Mouse (Mus musculus): Measurements from ENCODE around the gene Sgca.
A peak's percentile ranks its signal among the peaks of the same experiment; 100 is the strongest.

The Sgca gene

DNA sequence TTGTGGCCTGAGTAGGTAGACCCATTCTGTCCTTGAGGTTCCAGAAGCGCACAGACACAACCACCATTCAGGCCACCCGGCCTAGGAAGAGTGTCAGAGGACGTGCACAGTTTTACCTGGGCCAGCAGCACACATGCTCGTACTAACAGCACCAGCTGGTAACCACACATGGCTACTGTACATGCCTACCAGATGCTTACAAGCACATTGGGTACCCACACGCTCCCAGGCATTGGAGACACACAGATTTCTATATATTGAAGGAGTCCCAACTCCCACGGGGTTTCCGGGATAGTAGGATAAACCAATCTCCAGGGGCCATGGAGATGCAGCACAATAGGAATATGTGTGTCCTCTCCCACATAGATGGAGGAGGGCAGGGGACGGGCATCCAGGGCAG is 26.6 kb upstream of the Sgca start:
- DNase-seq (ENCODE audit: extremely low read depth, insufficient read length, low spot score): no peak

DNA sequence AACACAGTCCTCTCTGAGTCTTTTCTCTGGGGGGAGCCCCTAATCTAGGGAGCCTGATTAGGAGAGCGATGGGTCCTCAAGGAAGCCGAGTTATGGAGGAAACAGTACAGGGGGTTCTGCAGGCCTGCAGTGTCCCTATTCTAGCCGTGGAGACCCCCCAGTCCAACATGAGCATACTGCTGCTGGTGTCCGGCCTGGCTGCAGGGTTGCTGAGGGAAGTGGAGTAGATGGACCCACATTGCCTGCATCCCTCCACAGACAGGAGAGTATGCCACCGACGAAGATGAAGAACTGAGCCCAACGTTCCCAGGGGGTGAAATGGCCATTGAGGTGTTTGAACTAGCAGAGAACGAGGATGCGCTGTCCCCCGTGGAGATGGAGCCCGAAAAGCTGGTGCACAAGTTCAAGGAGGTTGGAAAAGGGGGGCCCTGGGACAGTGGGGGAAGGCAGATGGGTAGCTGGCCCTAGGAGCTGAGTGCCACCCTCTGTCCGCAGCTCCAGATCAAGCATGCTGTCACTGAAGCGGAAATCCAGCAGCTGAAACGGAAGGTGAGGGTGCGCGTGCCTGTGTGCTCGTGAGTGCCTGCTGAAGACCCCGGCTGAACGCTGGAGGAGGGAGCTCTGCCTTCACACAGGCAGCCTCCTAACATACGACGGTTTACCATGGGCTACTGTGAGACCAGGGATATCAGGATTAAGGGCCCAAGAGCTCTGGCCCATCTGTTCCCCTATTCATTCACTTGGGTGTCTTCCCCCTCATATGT is 25.6 kb upstream of the Sgca start:
- DNase-seq (ENCODE audit: extremely low read depth, insufficient read length, low spot score): no peak

DNA sequence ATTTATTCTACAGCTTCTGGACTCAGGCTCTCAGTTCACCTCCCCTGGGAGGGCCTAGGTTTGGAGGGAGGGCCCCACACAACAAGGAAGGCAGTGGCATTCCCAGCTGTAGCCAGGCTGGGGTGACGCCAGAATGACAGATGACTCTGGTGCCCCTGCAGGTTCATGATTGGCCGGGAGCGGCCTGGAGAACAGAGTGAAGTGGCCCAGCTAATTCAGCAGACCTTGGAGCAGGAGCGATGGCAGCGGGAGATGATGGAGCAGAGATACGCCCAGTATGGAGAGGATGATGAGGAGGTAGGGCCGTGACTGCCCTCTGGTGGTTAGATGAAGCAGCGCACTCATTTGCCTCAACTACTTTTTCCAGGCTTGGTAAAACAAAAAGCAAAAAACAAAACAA is 24.9 kb upstream of the Sgca start:
- peak; percentile 66 for DNase-seq (ENCODE audit: extremely low read depth, insufficient read length, low spot score)

DNA sequence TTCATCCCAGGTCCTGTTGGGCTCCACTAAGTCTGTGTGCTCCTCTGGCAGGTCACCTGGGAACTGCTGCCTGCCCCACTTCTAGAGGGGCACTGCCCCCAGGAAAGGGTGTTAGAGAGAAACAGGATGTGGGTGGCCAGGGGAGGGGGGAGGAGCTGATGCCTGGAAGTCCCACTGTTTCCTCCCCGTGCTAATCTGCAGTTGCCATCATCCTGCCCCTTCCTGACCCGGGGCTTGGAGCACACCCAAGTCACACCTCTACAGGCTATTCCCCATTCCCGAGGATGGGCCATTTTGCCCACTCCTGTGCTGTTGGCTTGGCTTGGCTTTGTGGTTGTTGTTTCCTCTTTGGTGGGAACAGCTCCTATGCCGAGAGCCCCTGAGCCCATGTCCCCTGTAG is 24.4 kb upstream of the Sgca start:
- DNase-seq (ENCODE audit: extremely low read depth, insufficient read length, low spot score): no peak

DNA sequence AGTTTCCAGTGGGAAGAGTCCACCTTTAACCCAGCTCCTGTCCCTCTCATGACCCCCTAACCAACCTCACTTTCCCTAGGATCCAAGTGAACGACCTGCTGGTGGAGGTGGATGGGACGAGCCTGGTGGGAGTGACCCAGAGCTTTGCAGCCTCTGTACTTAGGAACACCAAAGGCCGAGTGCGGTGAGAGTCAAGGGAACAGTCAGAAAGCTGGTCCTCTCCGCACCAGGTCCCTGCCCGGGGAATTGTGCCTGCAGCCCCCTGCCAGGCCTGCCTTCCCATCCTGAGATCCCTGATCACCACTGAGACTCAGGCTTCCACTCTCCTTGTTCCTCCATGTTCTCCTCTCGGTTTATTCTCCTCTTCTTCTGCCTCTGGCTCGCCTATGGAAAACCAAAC is 24.0 kb upstream of the Sgca start:
- no peak for DNase-seq (ENCODE audit: extremely low read depth, insufficient read length, low spot score)

DNA sequence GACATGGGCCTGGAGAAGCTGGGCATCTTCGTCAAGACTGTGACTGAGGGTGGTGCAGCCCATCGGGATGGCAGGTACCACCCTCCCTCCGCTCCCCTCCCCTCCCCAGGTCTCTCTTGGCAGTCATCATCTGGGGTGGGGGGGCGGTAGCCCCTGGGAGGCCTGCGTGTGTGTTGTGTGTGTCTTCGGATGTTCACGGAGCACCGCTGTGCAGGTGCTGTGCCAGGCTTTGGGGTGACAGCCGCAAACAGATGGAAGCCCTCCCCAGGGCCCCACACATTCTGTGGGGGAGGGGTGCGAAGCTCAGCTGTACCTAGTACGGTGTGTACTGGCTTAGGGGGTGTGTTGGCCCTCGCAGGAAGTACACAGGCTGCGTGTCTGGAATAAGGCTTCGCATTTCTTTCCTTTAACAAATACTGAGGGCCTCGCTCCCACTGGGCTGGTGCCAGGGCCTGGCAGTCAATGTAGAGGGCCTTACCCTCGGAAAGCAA is 22.0 kb upstream of the Sgca start:
- DNase-seq (ENCODE audit: extremely low read depth, insufficient read length, low spot score): no peak

DNA sequence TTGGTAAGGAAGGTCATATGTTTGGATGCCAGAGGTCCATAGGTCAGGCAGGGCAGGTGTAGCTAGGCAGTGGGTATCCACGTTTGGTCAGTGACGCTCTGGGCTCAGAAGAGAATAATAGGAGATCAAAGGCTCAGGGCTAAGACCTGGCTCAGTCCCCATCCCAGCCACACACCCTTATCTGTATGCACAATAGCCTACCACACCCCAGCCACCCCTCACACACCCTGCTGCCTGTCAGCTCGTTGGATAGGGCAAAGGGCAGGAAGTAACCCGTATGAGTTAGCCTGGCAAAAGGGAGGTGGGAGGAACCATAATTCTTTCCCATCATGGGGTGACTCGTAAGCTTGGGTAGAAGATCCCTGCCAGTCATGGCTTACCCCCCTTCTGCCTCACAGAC is 21.5 kb upstream of the Sgca start:
- DNase-seq (ENCODE audit: extremely low read depth, insufficient read length, low spot score): no peak

DNA sequence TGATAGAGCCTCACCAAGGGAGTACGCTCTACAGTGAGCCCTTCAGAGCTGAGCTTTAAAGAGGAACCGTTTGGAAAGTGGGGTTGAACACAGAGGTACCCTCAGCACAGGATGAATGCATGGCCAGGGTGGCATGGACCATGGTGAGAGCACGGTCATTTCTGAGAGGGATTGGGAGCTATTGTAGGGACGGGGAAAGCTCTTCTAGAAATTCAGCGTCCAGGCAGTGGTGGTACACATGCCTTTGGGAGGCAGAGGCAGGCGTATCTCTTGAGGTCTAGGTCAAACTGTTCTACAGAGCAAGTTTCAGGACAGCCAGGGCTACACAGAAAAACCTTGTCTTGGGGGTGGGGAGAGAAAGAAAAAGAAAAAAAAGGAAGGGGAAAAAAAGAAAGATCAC is 20.9 kb upstream of the Sgca start:
- no peak for DNase-seq (ENCODE audit: extremely low read depth, insufficient read length, low spot score)

DNA sequence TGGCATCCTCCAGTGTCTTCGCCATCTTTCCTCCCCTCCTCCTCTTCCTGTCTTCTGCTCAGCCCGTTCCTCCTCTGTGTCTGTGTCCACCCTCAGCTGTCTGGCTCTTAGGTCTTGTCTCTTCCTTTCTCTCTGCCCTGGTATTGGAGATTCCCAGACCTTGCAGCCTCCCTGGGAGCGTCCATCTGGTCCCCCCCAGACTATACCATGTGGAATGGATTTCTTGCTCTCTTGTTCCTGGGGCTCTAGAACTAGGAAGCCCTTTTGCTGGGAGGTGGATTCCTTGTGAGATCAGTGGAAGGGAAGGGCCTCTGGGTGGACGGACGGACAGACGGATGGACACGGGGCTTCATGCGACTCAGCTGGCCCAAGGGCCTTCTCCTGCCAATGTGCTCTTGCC is 20.0 kb upstream of the Sgca start:
- DNase-seq (ENCODE audit: extremely low read depth, insufficient read length, low spot score): no peak

DNA sequence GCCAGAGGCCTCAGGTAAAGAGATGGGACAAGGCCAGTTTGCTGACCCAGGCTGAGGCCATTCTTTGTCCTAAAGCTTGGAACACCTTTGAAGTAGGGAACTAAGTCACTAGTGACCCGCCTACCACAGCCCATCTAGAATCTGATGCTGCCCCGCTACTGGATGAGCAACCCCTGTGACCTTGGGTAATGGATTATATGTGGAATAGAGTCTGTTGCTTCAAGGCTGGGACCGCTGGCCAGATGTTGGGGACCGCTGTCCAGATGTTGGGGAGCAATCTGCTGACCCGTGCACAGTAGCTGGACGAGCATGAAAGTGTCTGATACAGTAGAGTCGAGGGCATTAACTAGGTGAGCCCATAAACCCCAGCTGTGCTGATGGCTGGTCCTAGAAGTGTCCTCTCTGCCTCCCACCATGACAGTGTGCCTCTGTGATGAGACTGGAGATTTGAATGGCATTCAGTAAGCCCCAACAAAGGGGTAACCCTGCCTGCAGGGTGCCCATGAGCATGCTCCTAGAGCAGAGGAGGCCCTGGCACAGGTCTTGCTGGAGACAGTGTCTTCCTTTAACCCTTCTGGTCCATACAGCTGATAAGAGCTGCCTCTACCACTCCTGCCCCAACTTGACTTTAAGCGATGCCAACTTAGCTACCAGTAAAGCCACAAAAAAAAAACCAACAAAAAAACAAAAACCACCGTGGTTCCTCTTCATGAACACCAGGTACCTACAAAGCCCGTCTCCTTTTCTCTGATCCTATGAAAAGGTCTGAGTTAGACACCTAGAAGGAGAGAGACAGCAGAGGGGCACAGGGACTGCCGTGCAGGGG is 19.0 kb upstream of the Sgca start:
- no peak for DNase-seq (ENCODE audit: extremely low read depth, insufficient read length, low spot score)

DNA sequence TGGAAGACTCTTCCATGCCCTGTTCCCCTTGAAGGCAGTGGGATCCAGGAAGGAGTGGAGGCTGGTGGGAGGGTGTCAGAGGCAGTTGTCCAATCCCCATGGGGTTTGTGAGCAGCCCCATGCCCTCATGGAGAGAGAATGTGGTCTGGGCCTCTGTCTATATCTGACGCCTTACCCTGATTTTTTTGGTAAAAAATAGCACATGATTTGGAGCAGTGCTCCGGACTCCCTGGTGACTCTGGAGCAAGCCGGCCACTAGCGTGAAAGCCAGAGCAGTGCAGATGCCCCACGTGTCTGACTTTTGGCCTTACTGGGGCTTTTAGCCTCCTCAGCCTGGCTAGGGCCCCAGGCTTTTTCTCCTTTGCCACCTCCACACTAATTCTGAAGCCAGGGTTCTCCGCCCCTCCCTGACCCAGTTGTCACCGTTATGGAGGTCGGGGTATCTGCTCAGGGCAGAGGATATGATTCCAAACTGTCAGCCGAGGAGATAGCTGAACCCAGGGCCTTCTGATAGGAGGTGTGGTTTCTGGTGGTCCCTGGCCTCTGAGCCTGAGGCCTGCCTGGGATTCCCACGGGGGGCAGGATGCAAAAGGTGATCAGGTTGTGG is 18.2 kb upstream of the Sgca start:
- no peak for DNase-seq (ENCODE audit: extremely low read depth, insufficient read length, low spot score)

DNA sequence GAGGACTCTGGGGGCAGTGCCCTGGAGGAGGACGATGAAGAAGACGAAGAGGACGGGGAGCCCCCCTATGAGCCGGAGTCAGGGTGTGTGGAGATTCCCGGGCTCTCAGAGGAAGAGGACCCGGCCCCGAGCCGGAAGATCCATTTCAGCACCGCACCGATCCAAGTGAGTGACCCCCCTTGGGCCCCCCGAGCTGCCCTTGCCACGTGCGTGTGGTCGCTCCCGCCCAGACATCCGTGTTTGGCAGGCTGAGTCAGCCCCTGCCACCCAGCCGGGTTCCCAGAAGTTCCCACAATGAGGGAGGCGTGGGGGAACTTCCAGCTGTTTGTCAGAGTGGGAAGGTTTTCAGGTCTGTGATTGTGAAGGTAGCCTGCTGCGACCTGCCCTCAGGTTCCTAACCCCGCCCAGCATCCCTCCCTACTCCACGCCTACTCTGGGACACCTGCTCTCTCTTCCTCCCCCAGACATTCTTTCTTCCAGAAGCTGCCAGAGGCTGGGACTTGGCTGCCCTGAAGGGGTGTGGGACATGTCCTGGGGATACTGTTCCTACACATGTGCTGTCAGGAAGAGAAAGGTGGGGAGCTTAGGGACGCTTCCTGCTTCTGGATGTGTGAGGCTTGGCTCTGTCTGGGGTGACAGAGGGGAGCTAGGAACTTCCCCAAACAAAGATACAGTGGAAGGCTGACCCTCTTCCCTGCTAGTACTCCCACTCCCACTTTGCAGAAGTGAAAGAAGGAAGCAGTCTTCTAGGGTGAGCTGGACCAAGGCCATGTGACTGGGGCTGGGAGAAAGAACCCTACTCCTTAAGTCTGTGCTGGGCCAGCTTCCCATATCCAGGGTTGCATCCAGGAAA is 16.9 kb upstream of the Sgca start:
- DNase-seq (ENCODE audit: extremely low read depth, insufficient read length, low spot score): peak; percentile 77

DNA sequence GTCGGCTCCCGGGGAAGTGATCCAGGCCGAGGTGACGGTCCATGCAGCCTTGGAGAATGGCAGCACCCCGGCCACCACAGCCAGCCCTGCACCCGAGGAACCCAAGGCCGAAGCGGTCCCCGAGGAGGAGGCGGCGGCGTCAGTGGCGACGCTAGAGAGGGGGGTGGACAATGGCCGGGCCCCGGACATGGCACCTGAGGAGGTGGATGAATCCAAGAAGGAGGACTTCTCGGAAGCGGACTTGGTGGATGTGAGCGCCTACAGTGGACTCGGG is 16.3 kb upstream of the Sgca start:
- DNase-seq (ENCODE audit: extremely low read depth, insufficient read length, low spot score): no peak

DNA sequence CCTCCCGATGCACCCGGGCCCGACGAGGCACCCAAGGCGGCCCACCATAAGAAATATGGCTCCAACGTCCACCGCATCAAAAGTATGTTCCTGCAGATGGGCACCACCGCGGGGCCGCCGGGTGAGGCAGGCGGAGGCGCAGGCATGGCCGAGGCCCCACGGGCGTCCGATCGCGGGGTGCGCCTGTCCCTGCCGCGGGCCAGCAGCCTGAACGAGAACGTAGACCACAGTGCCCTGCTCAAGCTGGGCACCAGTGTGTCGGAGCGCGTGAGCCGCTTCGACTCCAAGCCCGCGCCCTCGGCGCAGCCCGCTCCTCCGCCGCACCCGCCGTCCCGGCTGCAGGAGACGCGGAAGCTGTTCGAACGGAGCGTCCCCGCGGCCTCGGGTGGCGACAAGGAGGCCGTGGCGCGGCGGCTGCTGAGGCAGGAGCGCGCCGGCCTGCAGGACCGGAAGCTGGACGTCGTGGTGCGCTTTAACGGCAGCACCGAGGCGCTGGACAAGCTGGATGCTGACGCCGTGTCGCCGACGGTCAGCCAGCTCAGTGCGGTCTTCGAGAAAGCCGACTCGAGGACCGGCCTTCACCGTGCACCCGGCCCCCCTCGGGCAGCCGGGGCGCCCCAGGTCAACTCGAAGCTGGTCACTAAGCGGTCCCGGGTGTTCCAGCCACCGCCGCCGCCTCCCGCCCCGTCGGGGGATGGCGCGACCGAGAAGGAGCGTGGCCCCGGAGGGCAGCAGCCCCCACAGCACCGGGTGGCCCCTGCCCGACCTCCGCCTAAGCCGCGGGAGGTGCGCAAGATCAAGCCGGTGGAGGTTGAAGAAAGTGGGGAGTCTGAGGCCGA is 15.7 kb upstream of the Sgca start:
- DNase-seq (ENCODE audit: extremely low read depth, insufficient read length, low spot score): peak; percentile 78

DNA sequence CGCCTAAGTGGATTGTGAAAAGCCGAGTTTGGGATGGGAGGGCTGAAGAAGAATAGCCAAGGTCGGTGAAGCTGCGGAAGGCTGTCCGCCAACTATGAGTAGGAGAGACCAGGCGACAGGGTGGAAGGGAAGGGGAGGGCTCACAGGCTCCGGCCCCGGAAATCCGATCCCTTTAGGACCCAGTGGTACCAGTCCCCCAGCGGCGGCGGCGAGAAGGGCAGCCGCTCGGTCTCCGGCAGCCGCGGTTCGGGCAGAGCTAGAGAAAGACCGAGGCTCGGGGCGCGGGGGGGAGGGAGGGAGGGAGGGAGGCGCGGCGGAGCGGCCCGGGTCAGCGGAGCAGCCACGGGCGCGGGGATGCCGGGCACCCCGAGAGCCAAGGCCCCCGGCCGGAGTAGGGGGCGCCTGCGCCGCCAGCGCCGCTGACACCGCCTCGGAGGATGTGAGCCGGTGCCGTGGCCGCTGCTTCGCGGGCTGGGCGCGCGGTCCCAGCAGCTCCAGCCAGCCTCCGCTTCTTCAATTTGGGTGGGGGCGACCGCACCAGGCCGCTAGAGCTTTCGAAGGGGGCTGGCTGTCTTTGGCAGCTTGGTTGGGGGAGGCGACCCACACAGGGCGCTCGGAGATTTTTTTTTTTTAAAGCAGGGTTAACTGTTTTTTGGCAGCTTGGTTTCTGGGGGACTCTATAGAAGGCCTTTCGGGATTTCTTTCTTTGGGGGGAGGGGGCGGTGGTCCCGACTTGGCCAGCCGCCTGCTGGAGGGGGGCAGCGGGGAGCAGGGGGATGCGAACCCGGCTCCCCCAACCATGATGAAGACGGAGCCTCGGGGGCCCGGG is 14.8 kb upstream of the Sgca start, which contains the start of gene Ppp1r9b:
Gene Ppp1r9b (plus strand): TSS at position 287 of the 829 bp plus-strand sequence.
- DNase-seq (ENCODE audit: extremely low read depth, insufficient read length, low spot score): peak; percentile 89

DNA sequence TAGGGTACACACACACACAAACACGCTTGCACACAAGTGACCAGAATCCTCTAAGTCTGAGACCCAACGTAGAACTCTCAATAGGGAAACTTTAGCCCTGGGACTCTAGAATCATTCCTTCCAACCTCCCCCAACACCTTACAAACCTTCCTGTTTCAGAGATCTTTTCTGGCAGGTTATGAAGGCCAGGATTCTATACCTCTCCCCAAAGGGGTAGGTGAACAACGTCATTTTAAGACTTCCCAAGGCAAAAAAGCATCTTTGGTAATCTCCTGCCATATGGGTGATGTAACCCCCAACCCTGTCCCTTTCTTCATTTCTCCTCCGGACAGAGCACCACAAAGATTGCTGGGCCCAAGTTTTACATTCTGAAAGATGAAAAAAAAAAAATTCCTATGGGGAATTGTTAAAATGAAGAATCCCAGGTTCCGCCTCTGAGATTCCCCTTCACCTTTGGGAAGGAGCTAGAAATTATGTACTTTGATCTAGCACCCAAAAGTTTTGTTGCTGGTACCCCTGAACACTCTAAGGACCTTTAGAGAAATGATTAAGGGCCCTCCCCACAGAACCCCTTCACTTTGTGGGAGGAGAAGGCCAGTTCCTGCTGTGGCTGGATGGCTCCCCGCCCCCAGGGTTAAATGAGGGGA is 14.1 kb upstream of the Sgca start:
- DNase-seq (ENCODE audit: extremely low read depth, insufficient read length, low spot score): no peak

DNA sequence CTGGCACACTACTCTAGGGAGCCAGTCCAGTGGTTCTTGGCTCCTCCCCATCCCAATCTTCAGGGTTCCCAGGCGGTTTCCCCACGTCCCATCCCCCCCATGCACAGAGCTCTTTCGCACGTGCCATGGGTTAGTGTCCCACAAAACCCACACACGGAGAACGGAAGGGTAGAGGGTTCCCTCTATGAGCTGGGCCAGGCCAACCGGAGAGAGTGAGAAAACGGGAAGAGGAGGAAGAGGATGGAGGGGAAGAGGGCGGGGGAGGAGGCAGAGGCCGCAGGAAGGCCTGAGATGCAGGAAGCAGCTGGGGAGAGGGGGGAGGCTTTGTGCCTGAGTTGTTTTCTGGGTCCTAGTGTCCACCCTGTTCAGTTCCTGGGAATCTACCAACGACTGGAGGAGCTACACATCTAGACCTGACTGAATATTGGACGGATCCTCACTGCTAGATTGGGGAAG is 13.5 kb upstream of the Sgca start:
- peak; percentile 85 for DNase-seq (ENCODE audit: extremely low read depth, insufficient read length, low spot score)

DNA sequence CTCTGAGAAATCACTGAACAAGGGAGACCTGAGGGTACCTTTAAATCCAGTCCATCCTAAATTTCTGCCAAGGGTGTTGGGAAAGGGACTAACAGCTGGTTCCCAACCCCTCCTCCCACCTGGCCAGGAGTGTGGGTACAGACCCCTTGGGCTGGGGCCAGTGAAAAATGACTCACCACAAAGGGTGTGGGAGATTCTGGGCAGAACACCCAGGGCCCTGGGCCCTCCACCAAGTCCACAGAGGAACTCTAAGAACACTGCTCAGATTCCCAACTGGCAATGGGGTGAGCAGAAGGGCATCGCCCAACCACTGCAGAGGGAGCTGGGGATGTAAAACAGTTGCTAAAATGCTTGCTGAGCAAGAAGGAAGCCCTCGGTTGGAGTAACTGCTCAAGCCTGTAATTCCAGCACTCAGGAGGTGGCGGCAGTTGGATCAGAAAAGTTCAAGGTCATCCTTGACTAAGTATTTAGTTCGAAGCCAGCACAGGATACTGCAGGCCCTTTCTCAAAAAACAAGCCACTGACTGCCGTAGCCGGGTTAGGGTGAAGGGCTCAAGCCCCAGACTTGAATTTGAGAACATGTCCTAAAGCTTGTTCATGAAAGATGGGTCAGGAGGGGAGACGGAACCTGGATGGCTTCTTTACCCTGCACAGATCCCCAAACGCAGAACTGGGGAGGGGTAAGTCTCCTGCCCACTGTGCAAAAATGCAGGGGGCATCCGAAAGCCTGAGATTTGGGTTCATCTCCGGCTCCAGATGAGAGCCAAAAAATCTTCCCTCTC is 12.8 kb upstream of the Sgca start:
- DNase-seq (ENCODE audit: extremely low read depth, insufficient read length, low spot score): peak; percentile 59
